Mouse (Mus musculus) lung, postnatal 10 days (tissue): ENCODE measurements around the gene Abcb1a.
A peak's percentile ranks its signal among the peaks of the same experiment; 100 is the strongest.

ENCODE experiments used
- DNase-seq: peaks from one replicate; pipeline ENCODE4 v3.0.0; 2021

Gene Abcb1a

DNA sequence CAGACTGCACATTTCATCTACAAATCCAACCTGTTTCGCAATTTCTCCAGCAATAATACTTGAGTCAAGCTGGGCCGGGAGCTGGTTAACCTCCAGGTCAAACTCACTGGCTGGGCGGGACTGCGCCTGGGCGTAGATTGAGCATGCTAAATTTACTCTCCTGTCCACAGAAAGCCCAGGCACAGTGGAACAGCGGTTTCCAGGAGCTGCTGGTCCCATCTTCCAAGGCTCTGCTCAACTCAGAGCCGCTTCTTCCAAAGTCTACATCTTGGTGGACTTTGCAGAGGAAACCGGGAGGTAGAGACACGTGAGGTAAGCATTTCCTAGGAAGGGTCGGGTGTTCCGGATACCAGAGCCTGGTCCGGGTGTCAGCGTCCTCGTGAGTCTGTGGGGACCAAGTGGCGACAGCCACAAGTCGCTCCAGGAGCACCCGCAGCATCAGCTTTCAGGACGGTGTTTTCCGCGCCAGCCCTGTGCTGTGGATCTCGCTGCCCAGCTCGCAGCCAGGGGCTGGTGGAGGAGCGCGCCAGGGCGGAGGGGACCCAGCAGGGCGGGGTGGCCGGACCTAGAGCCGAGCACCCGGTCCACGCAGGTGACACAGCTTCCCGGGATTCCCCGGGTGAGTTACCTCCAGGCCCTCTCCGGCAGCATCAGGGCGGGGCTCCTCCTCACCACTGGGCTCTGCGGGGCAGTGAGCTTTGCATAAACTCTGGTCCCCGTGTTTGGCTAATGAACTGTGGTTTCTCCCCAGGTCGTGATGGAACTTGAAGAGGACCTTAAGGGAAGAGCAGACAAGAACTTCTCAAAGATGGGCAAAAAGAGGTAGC is at the start of gene Abcb1a:
Gene Abcb1a (plus strand): TSS at position 167 of the 827 bp plus-strand sequence.
- DNase-seq: peak; percentile 21

DNA sequence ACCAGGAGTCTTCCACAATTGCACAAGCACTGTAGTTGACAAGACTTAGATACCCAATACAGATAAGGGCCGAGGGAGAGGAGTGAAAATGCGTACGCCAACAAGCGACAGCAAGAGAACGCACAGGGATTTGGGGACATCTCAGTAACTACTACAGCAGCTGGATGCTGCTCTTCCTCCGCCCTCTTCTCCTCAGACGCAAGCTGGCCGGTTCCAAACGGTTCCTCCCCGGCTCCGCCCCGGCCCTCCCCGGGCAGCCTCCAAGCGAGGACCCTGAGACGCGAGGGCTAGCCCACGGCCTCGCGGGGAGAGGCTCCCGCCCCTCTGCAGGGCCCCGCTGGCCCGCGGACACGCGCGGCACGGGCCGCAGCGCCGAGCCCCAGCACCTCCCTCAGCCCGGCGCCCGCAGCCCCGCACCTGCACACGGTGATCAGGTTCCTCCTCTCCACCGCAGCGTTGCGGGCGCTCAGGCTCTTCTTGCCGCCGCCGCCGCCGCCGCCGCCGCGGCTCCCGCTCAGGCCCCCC is 37.7 kb upstream of the Abcb1a start:
- DNase-seq: peak; percentile 44

DNA sequence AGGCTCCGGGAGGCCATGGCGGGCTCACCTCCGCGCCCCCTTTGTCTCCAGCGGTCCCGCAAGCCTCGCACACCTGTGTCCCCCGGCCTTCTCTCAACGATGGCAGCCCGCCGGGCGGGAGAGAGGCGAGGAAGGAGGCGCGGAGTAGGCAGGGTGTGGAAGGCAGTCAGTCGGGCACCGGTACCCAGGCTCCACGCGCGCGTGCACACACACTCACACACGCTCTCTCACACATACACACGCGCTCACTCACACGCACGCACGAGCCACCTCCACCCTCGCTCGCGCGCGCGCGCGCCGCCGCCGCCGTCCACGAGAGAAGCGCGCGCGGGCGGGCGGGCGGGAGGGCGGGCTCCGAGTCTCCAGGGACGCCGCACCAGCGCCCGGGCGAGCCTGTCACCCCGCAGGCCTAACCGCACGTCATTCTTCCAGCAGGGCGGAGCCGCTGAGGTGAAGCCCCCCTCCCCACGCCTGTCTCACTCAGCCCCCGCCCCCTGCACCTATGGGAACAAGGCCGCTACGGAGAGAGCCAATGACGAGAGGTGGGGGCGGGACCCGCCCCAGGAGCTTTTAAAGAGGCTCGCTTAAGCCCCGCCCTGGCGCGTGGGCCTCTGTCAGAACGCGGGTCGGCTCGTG is 37.2 kb upstream of the Abcb1a start, which contains the start of gene Rundc3b:
Gene Rundc3b (minus strand): TSS at position 357 of the 636 bp plus-strand sequence.
- DNase-seq: peak; percentile 91

DNA sequence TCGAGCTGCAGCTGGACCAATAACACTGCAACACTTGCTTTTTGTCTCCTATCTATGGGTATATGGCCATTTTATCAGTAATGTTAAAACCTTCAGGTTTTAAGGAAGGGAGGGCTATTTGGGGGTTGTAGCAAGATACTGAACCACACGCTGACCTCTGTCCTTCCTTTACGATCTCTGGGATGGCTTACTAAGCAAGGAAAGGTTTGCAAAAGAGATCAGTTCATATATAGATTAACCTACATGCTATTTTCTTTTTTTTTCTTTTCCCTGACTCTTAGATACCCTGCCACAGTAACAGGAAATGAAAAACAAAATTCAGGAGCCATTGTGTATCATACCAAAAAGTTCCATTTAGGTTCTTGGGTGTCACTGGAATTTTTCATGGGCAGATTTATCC is 27.0 kb upstream of the Abcb1a start:
- no peak for DNase-seq

DNA sequence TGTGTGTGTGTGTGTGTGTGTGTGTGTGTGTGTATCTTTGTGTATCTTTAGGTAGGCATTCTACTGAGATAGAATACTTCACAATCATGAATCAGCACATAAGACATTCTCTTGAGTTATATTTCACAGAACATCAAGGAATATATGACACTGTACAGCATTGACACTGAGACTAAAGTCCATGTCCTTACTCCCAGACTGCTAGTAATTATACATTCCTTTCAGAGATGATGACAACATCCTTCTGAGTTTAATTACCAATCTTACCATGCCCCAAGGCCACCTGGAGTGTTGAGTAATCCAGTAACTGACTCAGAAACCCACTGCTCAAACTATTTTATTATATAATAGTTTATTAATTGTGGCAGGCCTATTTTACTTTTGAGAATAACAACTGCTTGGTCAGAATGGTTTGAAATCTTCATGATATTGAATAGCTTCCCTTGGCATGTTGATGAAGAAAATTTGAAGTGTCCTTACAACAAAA is 25.3 kb upstream of the Abcb1a start:
- DNase-seq: no peak

DNA sequence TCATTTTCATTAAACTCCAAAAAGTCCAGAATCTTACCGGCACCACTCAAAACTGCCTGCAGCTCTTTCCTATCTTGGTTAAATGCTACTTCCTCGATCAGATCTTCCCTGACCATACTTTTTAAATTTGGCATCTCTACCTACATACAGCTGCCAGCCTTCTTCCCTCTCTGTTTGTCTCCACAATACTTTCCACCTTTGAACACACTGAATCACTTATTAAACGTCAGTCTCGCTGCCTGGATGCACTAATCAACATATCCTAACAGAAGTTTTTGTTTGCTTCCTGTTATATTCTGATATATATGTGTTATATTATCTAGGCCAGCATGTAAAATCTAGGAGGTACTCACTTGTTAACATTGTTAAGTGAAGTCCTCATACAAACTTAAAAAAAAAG is 11.6 kb upstream of the Abcb1a start:
- DNase-seq: no peak

DNA sequence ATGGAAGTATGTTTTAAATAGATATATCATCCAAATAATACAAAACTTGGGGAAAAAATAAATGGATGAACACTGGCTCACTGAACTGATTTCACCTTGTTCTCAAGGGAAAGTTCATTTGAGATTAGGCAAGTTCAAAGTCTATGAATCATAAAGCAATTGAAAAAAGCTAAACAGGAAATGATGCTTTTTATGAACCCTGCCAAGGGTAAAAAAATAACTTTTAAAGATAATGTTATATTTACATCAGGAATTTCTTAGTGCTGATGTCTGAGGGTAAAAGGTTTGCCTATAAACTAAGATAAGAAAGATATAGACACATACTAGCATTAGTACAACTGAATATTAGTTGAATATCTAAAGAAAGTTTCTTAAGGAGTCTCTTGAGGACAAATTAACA is 11.1 kb upstream of the Abcb1a start:
- no peak for DNase-seq

DNA sequence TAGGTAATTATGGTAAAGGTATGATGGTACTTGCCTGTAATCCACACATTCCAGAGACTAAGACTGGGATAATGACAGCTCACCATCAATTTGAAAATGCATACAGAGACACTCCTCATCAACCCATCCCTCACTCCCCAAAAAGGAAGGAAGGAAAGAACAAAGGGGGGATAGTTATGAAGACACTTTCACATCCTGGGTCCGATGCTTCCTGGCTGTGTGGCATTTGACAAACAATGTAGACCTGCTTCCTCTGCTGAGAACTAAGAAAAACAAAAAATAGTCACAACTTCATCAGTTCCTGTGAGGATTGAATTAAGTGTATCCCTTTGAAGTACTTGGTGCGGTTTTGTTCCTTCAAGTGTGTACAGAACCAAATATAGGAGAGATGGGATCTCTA is 7.8 kb upstream of the Abcb1a start:
- DNase-seq: no peak

DNA sequence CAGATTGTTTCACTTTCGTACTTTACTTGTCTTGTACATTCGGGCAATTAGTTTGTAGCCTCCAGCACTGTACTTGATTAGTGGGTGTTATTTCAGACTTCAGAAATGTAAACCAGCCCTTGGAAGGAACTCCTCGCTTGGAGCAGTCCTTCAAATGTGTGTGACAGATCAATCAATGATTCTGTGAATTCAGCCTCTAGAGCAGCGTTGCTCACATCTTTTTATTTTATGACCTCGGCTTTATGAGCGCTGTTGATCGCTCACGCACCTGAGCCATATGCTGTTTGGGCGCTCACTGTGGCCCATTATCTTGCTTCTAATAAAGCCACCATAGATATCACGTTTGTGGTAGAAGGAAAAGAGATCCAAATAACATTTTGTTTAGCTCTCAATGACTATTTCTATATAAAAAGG is 868 bp downstream of the Abcb1a start:
- no peak for DNase-seq

DNA sequence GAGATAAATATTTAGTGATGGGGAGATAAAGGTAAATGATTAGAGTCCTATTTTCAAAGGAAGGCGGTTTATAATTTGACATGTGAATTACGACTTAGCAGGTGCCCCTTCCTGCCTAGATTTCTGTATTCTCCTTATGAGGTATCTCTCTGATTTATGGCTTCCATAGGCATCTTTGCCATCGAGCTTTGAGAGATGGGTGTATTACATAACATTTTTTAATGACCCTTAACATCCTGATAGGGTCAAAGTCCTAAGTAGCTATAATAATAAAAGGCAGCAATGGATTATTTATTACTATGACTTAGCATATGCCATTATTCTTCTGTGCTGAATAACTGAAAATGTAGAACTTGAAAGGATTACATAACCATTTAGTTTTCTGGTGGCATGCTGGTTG is 4.8 kb downstream of the Abcb1a start:
- DNase-seq: no peak

DNA sequence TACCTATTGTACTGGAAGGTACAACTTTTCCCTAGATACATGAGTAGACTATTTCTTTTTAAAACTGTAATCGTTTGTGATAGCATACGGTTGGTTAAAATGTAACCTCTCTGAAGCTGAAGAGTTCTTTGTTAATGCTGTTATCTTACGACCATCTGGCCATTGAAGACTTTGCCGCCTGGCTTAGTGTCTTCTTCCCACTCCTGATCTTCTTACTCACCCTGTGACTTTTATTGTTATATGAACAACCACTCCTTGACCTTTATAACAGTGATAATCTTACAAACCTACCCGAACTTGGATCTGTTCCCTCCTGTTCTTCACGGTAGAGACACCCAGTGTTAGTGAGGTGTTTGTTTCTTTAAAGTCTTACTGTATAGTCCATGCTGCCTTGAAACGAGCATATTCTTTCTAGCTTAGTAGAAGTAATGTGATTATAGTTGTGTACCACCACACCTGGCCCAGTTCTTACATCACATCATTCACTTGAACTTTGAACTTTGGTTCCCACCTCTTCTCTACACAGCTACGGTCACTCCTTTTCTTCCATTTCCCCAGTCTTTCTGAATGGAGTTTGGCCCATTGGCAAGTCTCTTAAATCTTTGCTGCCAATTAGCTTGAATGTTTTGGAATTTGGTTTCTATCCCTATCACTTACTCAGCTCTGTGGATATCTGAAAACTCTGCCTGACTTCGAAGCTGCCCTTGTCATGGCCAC is 8.0 kb downstream of the Abcb1a start:
- no peak for DNase-seq

DNA sequence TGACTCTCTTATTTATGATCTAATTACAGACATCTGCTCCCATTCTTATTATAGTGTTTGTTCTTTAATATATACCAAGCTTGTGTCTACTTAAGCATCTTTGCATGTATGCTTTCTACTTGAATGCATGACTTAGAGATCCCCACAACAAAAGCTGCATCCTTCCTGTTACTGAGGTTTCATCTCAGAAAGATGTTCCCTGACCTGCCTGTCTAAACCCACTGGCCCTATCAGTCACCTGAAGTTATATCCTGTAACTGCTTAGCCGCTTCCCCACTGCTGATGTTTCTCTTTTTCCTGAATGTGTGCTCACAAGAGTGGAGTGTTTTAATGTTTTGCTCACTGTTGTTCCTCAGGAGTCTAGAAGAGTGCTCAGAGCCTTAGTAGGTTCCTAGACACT is 9.7 kb downstream of the Abcb1a start:
- no peak for DNase-seq

DNA sequence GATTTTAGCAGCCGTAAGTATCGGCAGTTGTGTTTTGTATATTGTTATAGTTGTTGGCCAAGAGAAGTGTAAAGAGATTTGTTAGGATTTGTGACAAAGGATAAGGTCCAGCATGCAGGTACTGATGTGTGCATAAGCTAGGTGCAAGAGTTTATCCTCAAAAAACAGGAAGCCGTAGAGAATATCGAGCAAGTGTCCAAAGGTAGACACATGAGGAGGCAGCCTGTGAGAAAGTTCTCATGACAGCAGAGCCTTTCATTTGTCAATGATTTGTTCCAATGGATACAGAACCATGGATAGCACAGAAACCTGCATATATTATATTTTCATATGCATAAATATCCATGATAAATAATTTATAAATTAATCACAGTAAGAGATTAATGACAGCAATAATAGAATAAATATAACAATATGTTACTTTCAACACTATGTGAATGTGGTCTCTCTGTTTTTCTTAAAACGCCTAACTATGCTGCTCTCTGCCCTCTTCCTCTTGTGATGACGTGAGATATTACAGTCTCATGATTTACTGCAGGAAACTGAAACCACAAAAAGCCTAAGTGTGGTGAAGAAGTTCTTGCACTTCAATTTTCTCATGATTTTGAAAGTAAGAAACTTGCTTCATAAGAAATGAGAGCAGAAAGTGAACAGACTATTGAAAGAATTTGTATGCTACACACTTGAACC is 15.5 kb downstream of the Abcb1a start:
- DNase-seq: no peak

DNA sequence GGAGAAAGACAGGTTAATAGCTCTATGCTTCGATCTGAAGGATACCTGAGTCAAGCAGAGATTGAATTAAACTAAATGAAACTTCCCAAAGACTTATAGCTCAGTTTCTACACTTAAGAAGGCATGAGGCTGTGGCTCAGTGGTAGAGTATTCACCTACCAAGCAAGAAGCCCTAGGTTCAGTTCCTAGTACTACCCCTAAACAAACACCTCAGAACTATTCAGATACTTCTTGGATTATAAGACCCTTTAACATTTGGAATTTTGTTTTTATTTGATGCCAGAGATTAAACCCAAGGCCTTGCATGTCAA is 16.0 kb downstream of the Abcb1a start:
- no peak for DNase-seq

DNA sequence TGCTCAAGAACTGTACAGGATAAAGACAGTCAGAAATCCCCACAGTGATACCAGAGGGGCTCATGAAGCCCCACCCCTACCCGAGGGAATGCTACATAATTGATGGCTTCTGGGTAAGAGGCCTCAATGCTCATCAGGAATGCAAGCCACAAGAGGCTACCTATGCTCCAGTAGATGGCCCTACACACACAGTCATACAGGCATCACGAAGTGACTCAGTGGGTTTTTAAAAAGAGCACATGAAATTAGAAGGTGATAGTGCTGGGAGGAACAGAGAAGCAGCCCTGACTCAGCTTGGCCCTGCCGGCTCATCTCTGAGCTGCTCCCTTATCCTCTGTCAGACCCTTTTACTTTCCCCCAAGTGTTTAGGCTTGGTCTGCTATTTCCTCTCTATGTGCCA is 21.3 kb downstream of the Abcb1a start:
- DNase-seq: no peak

DNA sequence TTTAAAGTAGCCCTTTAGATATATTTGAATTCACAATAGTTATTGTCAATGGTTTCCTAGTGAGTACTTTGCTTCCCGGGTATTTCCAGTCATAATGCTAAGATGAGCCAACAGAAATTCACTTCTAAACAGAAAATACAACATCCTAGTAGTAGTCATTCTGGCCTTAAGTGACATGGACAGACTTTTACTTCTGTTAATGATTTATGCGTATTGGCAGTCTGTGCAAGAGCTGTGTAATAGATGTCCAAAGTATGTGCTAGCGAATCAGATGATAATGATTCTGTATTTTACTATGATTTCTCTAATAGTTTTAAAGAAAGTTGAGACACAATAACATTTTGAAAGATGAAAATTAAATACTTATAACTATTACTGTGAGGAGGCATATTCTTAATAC is 23.8 kb downstream of the Abcb1a start:
- no peak for DNase-seq

DNA sequence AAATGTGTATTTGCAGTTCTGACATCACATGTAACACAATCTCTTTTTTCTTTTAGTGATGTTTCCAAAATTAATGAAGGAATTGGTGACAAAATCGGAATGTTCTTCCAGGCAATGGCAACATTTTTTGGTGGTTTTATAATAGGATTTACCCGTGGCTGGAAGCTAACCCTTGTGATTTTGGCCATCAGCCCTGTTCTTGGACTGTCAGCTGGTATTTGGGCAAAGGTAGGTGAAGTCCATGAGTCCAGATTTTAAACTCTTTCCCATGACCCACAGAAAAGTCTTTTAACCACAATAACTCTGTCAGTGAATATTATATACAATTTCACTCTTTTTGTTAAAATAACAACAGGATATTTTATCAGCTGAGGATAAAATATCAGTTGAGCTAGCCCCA is 26.2 kb downstream of the Abcb1a start:
- no peak for DNase-seq

DNA sequence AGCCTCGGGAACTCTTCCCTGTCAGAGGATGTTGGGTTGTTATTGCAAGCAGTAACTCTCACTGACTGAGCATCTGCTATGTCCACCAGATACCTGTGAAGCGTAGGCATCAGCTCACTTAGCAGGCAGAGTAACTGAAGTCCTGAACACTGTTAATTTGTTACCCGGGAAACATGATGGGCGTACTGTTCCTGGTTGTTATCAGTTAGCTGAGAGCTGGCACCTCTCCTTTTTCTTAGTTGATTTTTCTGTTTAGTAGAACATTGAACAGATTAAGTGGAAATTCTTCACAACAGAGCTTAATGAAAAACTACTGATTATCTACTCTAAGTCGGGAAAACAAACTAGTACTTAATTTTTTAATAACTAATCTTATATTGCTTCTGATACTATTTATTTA is 27.7 kb downstream of the Abcb1a start:
- DNase-seq: no peak

DNA sequence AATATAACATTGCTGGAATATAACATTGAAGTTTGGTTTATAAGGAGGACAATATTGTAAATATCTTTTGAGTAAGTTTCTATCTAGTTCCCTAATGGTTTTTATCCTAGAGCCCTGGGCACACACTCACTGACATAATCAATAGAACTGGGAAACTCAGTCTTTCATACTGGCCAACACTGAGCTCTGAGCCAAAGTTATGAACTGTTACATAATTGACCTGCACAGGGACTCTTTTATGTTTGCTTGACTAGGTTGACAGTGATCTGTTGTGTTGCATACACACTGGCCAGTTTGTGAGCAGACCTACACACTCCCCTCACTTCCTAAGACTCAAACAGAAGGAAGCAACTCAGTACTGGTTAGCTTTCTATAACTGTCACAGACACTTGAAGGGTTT is 56.2 kb downstream of the Abcb1a start:
- no peak for DNase-seq

DNA sequence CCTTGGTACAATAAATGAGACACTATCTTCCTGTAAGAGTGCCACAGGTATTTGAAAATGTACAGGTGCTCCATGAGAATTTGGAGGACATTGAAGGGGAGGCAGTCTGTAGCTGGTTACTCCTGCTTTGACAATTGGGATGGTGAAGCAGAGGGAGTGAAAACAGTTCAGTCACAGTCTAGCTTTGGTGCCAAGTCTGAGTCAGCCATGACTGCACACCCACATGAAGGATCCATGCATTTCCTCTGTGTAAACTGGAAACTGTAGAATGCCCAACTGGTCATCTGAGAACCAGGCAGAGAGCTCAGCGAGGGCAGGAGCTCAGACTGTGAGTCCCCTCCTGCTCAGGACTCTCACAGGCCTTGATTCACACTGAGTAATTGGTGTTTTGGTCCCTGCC is 59.7 kb downstream of the Abcb1a start:
- DNase-seq: no peak

DNA sequence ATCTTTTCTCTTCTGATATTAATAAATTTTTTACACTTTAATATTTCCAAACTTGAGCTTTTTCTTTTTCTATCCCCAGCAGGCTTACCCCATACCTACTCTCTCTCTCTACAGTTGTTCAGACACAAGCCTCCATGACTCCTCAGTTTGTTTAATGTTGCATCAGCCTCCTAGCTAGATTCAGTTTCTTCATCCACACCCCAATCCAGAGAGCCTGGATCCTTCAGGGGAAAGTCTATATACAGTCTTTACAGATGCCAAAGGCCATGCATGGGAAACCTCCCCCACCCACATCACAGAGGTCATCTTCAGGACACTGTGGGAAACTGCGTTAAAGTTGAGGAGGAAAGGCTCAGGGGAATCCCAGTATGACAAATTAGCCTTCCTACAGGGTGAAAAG is 62.3 kb downstream of the Abcb1a start:
- DNase-seq: no peak

DNA sequence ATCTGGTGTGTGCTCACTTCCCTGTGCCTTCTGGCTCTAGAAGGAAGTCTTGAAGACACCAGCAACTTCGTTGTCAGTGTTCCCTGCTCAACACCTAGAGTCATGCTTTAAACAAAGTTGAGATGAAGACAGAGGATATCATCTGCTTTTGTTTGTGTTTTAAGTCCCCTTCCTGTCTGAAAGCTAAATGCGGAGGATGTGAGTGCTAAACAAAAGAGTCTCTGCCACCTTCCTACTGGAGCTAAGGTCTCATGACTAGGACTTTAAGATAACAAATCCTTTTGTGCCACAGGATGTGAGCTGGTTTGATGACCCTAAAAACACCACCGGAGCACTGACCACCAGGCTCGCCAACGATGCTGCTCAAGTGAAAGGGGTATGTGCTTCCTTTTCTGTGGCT is 63.0 kb downstream of the Abcb1a start:
- peak; percentile 44 for DNase-seq

DNA sequence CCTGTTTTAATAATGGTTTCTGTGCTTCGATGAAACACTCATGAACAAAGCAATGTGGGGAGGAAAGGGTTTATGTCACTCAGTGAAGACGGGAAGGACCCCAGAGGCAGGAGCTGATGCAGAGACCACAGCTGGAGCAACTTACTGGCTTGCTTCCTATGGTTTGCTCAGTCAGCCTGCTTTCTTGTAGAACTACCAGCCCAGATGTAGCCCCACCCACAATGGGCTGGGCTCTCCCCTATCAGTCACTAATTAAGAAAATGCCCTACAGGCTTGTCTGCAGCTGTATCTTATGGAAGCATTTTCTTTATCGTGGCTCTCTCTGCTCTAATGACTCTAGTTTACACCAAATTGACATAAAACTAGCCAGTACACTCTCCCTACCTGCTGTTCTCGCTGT is 67.9 kb downstream of the Abcb1a start:
- DNase-seq: no peak
